Mouse (Mus musculus) stomach, embryonic 16.5 days (tissue): Measurements from ENCODE around the gene Ccdc51. TPM values are rescaled to one million over a fixed set of nuclear protein-coding genes. Genes with fewer than 3 reads are reported as not detected.

ENCODE experiments used
- ATAC-seq: fragments of 200-750 bp; cut with Nextera tagmentation; 2 replicates; pipeline ENCODE4 v1.8.0; 2017; ENCODE audit warnings: moderate number of reproducible peaks, moderate TSS enrichment; ENCODE audit not compliant: insufficient read depth, low FRiP score
- H3K27ac ChIP-seq: fragments of 300-500 bp; sonication (generic); 2 replicates; pipeline ENCODE4 v1.5.1; 2014; ENCODE audit warnings: low read length
- H3K27me3 ChIP-seq: fragments of 300-500 bp; sonication (generic); 2 replicates; pipeline ENCODE4 v1.6.1; 2014; ENCODE audit warnings: low read length, control low read depth, mixed read lengths; ENCODE audit not compliant: control insufficient read depth, insufficient read depth
- H3K36me3 ChIP-seq: fragments of 300-500 bp; sonication (generic); 2 replicates; pipeline ENCODE4 v1.6.1; 2014; ENCODE audit warnings: low read length; ENCODE audit not compliant: control insufficient read depth, insufficient read depth
- H3K4me1 ChIP-seq: fragments of 300-500 bp; sonication (generic); 2 replicates; pipeline ENCODE4 v1.6.1; 2014; ENCODE audit warnings: low read length, control low read depth, mixed read lengths; ENCODE audit not compliant: control insufficient read depth, insufficient read depth
- H3K4me2 ChIP-seq: fragments of 300-500 bp; sonication (generic); 2 replicates; pipeline ENCODE4 v1.6.1; 2014; ENCODE audit warnings: low read depth, low read length, mixed read lengths
- H3K4me3 ChIP-seq: fragments of 300-500 bp; sonication (generic); replicated peaks from 2 replicates; pipeline ENCODE4 v1.5.1; 2014; ENCODE audit warnings: mild to moderate bottlenecking, low read length
- H3K9ac ChIP-seq: fragments of 300-500 bp; sonication (generic); 2 replicates; pipeline ENCODE4 v1.6.1; 2014; ENCODE audit warnings: low read length
- H3K9me3 ChIP-seq: fragments of 300-500 bp; sonication (generic); replicated peaks from 2 replicates; pipeline ENCODE4 v1.6.1; 2016; ENCODE audit warnings: low read length, control low read depth; ENCODE audit not compliant: control insufficient read depth
- WGBS: fragments of 180-500 bp; shearing (Covaris S2); extraction: QIAGEN DNeasy Blood & Tissue Kit; methylation state at CpG from one replicate; pipeline ENCODE4 v1.1.7; 2014; 5-methylcytosine and 5-hydroxymethylcytosine counted together
- polyA plus RNA-seq: library from polyadenylated mRNA; unstranded; fragments of >200 nt; fragmentation: Nextera tagmentation; extraction: Ambion mirVana; gene quantifications from 2 replicates; pipeline ENCODE4 v1.2.1, GENCODE M21; 2015

The Ccdc51 gene
- polyA plus RNA-seq, 1 experiment from 2014 or later = 15.8 TPM

DNA sequence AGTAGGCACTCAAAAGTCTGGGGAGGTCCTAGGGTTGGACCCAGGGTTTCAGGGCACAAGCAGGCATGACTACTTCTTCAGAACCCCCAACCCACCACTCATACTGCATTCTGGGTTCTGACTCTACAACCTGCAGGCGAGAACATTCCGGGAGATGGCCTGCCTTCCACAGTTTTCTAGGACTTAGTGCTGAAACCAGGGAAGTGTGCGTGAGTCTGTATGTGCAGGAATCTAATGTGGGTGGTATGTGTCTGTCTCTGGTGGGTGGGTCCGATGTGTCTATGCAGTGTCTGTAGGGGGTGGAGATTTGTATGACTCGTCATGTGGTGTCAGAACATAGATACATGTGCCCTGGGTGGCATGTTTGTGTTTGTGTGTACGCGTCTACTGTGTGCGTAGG is 16.1 kb downstream of the Ccdc51 start:
- Histone ChIP-seq H3K27ac (peak overlapping the region; percentile 99; the same call in 1 of the 2 replicates), H3K4me1 (peaks cover 46% of the 10 kb centered on the region), H3K4me2 (peak overlapping the region; percentile 79), H3K9ac (peak overlapping the region; percentile 95; the same call in 1 of the 2 replicates), H3K4me3 (peak overlapping the region; percentile 77; the same call in 1 of the 2 replicates), H3K27me3 (no peaks in the 10 kb centered on the region), H3K9me3 (no peaks in the 10 kb centered on the region), H3K36me3 (no peaks in the 10 kb centered on the region)
- ATAC-seq = no peak
- 72% methylated on average over 8 of the region's 8 CpGs for WGBS

DNA sequence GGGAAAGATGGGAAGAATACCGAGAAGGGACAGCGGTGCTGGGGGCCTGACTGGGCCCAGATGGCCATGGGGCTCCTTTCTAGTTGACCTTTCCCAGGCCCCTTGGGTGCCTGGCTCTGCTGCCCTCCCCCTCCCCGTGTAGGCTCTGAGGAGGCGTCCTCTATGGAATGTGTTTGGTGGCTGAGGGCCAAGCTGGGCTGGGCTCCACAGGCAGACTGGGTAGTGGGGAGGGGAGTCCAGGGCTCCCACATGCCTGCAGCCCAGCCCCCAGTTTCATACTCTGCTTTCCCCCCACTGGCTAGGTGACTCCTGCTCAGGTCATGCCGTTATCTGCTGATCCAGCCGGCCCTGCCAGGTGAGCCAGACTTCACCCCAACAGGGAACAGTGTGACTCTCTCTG is 16.7 kb downstream of the Ccdc51 start:
- peak overlapping the region; percentile 40 for H3K9ac ChIP-seq
- peak overlapping the region; percentile 79; the same call in 1 of the 2 replicates for H3K4me2 ChIP-seq
- H3K27ac ChIP-seq = peak overlapping the region; percentile 99; the same call in 1 of the 2 replicates
- no peaks in the 10 kb centered on the region for H3K36me3 ChIP-seq
- ATAC-seq = peak; percentile 30; the same call in 1 of the 2 replicates
- H3K4me3 ChIP-seq = 0 out of 2 replicates have a peak overlapping the region, but pooled peaks have one; percentile 5
- no peaks in the 10 kb centered on the region for H3K27me3 ChIP-seq
- 20% methylated on average over 5 of the region's 6 CpGs for WGBS
- no peaks in the 10 kb centered on the region for H3K9me3 ChIP-seq
- H3K4me1 ChIP-seq = peaks cover 42% of the 10 kb centered on the region

DNA sequence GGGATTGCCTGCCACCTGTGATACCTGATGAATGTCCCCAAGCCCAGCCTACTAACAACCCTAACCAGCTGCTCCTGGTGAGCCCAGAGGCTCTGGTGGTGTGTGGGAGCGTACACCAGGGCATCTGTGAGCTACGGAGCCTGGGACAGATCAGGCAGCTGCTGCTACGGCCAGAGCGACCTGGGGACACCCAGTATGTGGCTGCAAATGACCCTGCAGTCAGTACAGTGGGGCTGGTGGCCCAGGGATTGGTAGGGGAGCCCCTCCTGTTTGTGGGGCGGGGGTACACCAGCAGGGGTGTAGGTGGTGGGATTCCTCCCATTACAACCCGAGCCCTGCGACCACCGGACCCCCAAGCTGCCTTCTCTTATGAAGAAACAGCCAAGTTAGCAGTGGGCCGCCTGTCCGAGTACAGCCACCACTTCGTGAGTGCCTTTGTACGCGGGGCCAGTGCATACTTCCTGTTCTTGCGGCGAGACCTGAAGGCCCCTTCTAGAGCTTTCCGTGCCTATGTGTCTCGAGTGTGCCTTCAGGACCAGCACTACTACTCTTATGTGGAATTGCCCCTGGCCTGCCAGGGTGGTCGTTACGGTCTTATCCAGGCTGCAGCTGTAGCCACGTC is 18.1 kb downstream of the Ccdc51 start:
- WGBS = 83% methylated on average over 20 of the region's 20 CpGs
- Histone ChIP-seq H3K27me3 (no peaks in the 10 kb centered on the region), H3K4me1 (peaks cover 35% of the 10 kb centered on the region), H3K9me3 (no peaks in the 10 kb centered on the region), H3K4me3 (no peak overlapping the region), H3K27ac (no peak overlapping the region), H3K9ac (0 out of 2 replicates have a peak overlapping the region, but pooled peaks have one; percentile 2), H3K36me3 (0 out of 2 replicates have a peak, but pooled peaks cover 3% of the 10 kb centered on the region), H3K4me2 (no peak overlapping the region)
- ATAC-seq = no peak

DNA sequence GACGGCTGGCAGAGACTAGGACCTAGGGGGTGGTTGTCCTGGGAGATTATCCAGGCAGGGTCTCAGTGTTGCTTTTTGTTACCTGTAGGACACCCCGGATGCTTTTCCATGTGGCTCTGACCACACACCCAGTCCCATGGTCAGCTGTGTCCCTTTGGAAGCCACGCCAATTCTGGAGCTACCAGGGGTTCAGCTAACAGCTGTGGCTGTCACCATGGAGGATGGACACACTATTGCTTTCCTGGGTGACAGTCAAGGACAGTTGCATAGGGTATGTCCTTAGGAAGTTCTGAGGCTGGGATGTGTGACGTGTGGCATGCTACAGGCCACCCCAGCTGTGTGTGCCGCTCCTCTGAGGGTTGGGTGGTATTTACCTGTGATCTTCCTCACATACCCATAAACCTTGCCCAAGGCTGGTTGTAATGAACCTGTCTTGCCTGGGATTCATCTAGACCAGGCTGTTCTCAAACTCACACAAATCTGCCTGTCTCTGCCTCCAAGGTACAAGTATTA is 19.7 kb downstream of the Ccdc51 start:
- 82% methylated on average over 5 of the region's 5 CpGs for WGBS
- no peak overlapping the region for H3K9ac ChIP-seq
- ATAC-seq = no peak
- H3K9me3 ChIP-seq = no peaks in the 10 kb centered on the region
- H3K27me3 ChIP-seq = no peaks in the 10 kb centered on the region
- no peak overlapping the region for H3K4me2 ChIP-seq
- H3K4me1 ChIP-seq = peaks cover 27% of the 10 kb centered on the region
- H3K27ac ChIP-seq = no peak overlapping the region
- no peak overlapping the region for H3K4me3 ChIP-seq
- 0 out of 2 replicates have a peak, but pooled peaks cover 3% of the 10 kb centered on the region for H3K36me3 ChIP-seq

DNA sequence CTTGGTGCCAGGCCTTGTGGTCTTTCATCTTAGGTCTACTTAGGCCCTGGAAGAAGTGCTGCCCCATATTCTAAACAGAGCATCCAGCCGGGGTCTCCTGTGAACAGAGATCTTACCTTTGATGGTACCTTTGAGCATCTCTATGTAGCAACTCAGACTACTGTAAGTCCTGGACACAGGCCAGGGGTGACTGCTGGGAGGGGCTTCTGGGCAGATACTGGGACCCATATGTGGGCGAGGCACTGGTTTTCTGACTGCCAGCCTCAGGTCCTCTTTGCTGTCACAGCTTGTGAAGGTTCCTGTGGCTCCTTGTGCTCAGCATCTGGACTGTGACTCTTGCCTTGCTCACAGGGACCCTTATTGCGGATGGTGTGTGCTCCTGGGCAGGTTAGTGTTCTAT is 20.2 kb downstream of the Ccdc51 start:
- H3K4me3 ChIP-seq = no peak overlapping the region
- 89% methylated on average over 3 of the region's 3 CpGs for WGBS
- peaks cover 22% of the 10 kb centered on the region for H3K4me1 ChIP-seq
- H3K27me3 ChIP-seq = no peaks in the 10 kb centered on the region
- no peak overlapping the region for H3K27ac ChIP-seq
- ATAC-seq = no peak
- H3K4me2 ChIP-seq = no peak overlapping the region
- no peak overlapping the region for H3K9ac ChIP-seq
- H3K9me3 ChIP-seq = no peaks in the 10 kb centered on the region
- H3K36me3 ChIP-seq = 0 out of 2 replicates have a peak, but pooled peaks cover 3% of the 10 kb centered on the region

DNA sequence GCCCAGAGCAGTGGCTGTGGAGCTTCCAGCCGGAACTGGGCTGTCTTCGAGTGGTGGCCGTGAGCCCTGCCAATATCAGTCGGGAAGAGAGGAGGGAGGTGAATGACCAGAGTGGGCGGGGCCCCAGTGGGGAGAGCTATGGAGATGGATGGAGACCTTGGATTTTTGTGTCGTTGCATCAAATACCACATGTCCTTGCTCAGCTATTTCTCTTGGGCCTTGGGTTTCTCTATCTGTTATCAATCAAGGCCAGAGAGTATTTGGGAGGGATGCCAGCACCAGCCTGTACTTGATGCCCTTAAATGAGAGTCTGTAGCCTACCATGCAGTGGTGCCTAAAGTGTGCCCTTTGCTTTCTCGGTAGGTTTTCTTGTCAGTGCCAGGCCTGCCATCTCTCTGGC is 21.0 kb downstream of the Ccdc51 start:
- no peak for ATAC-seq
- no peak overlapping the region for H3K4me3 ChIP-seq
- H3K27me3 ChIP-seq = no peaks in the 10 kb centered on the region
- no peak overlapping the region for H3K4me2 ChIP-seq
- WGBS = 65% methylated on average over 7 of the region's 7 CpGs
- peaks cover 15% of the 10 kb centered on the region for H3K4me1 ChIP-seq
- H3K9ac ChIP-seq = no peak overlapping the region
- H3K36me3 ChIP-seq = 0 out of 2 replicates have a peak, but pooled peaks cover 3% of the 10 kb centered on the region
- H3K9me3 ChIP-seq = no peaks in the 10 kb centered on the region
- no peak overlapping the region for H3K27ac ChIP-seq

DNA sequence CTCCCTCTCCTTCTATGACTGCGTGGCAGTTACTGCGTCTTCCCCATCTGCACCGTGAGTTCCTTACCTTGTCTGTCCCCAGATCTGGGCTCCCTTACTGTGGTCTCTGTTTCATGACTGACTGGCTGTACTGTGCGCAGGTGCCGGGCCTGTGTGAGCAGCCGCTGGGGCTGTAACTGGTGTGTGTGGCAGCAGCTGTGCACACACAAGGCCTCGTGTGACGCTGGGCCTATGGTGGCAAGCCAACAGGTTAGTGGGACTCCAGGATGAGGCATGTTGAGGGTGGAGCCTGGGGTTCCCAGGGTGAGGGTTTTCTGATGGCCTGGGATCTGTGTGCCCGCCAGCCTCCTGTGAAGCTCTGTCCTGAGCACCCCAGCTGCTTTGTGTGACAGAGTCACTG is 21.8 kb downstream of the Ccdc51 start:
- 0 out of 2 replicates have a peak, but pooled peaks cover 6% of the 10 kb centered on the region for H3K36me3 ChIP-seq
- ATAC-seq = no peak
- no peaks in the 10 kb centered on the region for H3K27me3 ChIP-seq
- no peak overlapping the region for H3K9ac ChIP-seq
- H3K27ac ChIP-seq = no peak overlapping the region
- no peak overlapping the region for H3K4me3 ChIP-seq
- 90% methylated on average over 9 of the region's 9 CpGs for WGBS
- H3K9me3 ChIP-seq = no peaks in the 10 kb centered on the region
- peaks cover 6% of the 10 kb centered on the region for H3K4me1 ChIP-seq
- H3K4me2 ChIP-seq = no peak overlapping the region

DNA sequence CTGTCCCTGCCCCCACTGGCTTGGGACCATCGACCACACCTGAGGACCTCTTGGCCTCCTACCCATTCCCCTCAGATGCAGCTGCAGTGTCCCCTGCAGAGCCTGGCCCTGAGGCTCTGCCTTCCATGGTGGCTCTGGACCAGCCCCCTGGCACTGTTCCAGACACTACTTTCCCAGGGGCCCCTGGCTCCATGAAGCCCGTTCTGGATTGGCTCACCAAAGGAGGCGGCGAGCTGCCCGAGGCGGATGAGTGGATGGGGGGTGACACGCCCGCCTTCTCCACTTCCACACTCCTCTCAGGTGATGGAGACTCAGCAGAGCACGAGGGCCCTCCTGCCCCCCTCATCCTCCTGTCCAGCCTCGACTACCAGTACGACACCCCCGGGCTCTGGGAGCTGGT is 22.7 kb downstream of the Ccdc51 start:
- Histone ChIP-seq H3K9me3 (no peaks in the 10 kb centered on the region), H3K27ac (no peak overlapping the region), H3K4me1 (no peaks in the 10 kb centered on the region), H3K4me2 (no peak overlapping the region), H3K27me3 (no peaks in the 10 kb centered on the region), H3K36me3 (0 out of 2 replicates have a peak, but pooled peaks cover 6% of the 10 kb centered on the region), H3K4me3 (no peak overlapping the region), H3K9ac (no peak overlapping the region)
- ATAC-seq = no peak
- WGBS = 73% methylated on average over 12 of the region's 12 CpGs

DNA sequence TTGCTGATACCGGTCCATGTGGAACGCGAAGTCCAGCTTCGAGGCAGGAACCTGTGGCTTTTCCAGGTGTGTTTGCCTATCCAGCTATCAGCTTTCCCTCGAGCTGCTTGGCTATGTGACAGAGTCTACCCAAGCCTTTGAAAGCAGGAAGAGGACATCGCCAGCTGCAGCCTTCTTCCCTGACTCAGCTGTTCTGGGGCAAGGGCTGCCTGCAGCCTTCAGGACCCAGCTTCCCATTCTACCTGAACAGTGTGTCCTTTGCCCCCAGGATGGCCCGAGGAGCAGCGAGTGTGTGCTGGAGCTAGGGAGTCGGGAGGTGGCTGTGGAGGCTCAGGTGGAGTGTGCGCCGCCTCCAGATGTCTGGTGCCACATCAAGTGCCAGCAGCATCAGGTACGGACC is 23.4 kb downstream of the Ccdc51 start:
- Histone ChIP-seq H3K4me1 (no peaks in the 10 kb centered on the region), H3K27me3 (no peaks in the 10 kb centered on the region), H3K4me3 (no peak overlapping the region), H3K27ac (no peak overlapping the region), H3K4me2 (no peak overlapping the region), H3K36me3 (0 out of 2 replicates have a peak, but pooled peaks cover 6% of the 10 kb centered on the region), H3K9ac (no peak overlapping the region), H3K9me3 (no peaks in the 10 kb centered on the region)
- ATAC-seq = no peak
- WGBS = 86% methylated on average over 12 of the region's 12 CpGs
